Mouse (Mus musculus): ENCODE measurements around the gene Hemk1.

- TF ChIP-seq USF1 (IDR thresholded peaks at IDR 0.05; ENCODE audit: low read depth) = no peak
- no peak for TF ChIP-seq E2F4 (IDR thresholded peaks at IDR 0.05; ENCODE audit: insufficient read depth)
- TF ChIP-seq MAX (IDR thresholded peaks at IDR 0.05; ENCODE audit: low read depth) = no peak
- TF ChIP-seq TCF12 (IDR thresholded peaks at IDR 0.05; ENCODE audit: insufficient read depth, poor library complexity, severe bottlenecking) = no peak
- TF ChIP-seq REST (IDR thresholded peaks at IDR 0.05; ENCODE audit: insufficient read depth, insufficient read length) = no peak
- TF ChIP-seq POLR2A (IDR thresholded peaks at IDR 0.05; ENCODE audit: insufficient read length, low read depth) = no peak
- no peak for TF ChIP-seq MYOD1 (IDR thresholded peaks at IDR 0.05; ENCODE audit: control insufficient read depth in 1 of 3, insufficient read length in 2 of 3, low read depth in 2 of 3)
- no peak for TF ChIP-seq MYOG (IDR thresholded peaks at IDR 0.05; ENCODE audit: control insufficient read depth in 1 of 3, insufficient read depth in 1 of 3, insufficient read length in 2 of 3, low read depth in 2 of 3)
These were observed 50.9 kb downstream of the Hemk1 start for GRCm38 (mm10) chr9:107287294-107287693.
